Mouse (Mus musculus): ENCODE results near the gene Btnl6. TPM values are rescaled to one million over a fixed set of nuclear protein-coding genes. Genes with fewer than 3 reads are reported as not detected.

Btnl6 gene
- polyA plus RNA-seq, 1 experiment = not detected

- no peak for TF ChIP-seq POLR2A (IDR thresholded peaks at IDR 0.05; ENCODE audit: insufficient read length, low read depth)
- no peak for TF ChIP-seq USF1 (IDR thresholded peaks at IDR 0.05; ENCODE audit: low read depth)
- no peak for TF ChIP-seq CEBPB (IDR thresholded peaks at IDR 0.05; ENCODE audit: insufficient read depth, poor library complexity, severe bottlenecking)
- TF ChIP-seq MYOD1 (IDR thresholded peaks at IDR 0.05; ENCODE audit: control insufficient read depth in 1 of 3, insufficient read length in 2 of 3, low read depth in 2 of 3) = no peak
- no peak for TF ChIP-seq MYOG (IDR thresholded peaks at IDR 0.05; ENCODE audit: control insufficient read depth in 1 of 3, insufficient read depth in 1 of 3, insufficient read length in 2 of 3, low read depth in 2 of 3)
- TF ChIP-seq TCF12 (IDR thresholded peaks at IDR 0.05; ENCODE audit: insufficient read depth, poor library complexity, severe bottlenecking) = no peak
- no peak for TF ChIP-seq REST (IDR thresholded peaks at IDR 0.05; ENCODE audit: insufficient read depth, insufficient read length)
- TF ChIP-seq E2F4 (IDR thresholded peaks at IDR 0.05; ENCODE audit: insufficient read depth) = no peak
- TF ChIP-seq POLR2AphosphoS2 (IDR thresholded peaks at IDR 0.05; ENCODE audit: insufficient read length, low read depth) = no peak
- TF ChIP-seq TCF3 (IDR thresholded peaks at IDR 0.05; ENCODE audit: insufficient read length, low read depth) = no peak
- TF ChIP-seq SRF (IDR thresholded peaks at IDR 0.05; ENCODE audit: control insufficient read depth, insufficient read length, low read depth) = no peak
- TF ChIP-seq MAX (IDR thresholded peaks at IDR 0.05; ENCODE audit: low read depth) = no peak
- Histone ChIP-seq H3K27me3 (ENCODE audit: control insufficient read depth, insufficient read depth, insufficient read length) (peaks cover 9% of the 10 kb centered on the region), H3K36me3 (ENCODE audit: control insufficient read depth, insufficient read depth) (no peaks in the 10 kb centered on the region), H3K4me3 (no peak overlapping the region), H3ac (ENCODE audit: control insufficient read depth, insufficient read length) (no peak overlapping the region), H3K79me2 (ENCODE audit: control insufficient read depth, insufficient read depth) (no peaks in the 10 kb centered on the region), H3K4me2 (ENCODE audit: low read depth) (no peak overlapping the region)
These were observed 57.9 kb downstream of the Btnl6 start for GRCm38 (mm10) chr17:34459255-34459654.

Other genes with a start within 250 kb of the Btnl6 start
- not detected for gene H2-Aa, start 229.5 kb downstream of the Btnl6 start, polyA plus RNA-seq (2012; fragmentation: generic; extraction: Trizol)
- gene H2-Eb1, start 211.5 kb downstream of the Btnl6 start, polyA plus RNA-seq (2012; fragmentation: generic; extraction: Trizol) = not detected
- gene H2-Eb2, start 191.7 kb downstream of the Btnl6 start, polyA plus RNA-seq (2012; fragmentation: generic; extraction: Trizol) = not detected
- gene Btnl2, start 162.5 kb downstream of the Btnl6 start, polyA plus RNA-seq (2012; fragmentation: generic; extraction: Trizol) = not detected
- not detected for gene Btnl1, start 140.2 kb downstream of the Btnl6 start, polyA plus RNA-seq (2012; fragmentation: generic; extraction: Trizol)
- not detected for gene BC051142, start 118.5 kb downstream of the Btnl6 start, polyA plus RNA-seq (2012; fragmentation: generic; extraction: Trizol)
- not detected for gene Btnl4, start 40.0 kb downstream of the Btnl6 start, polyA plus RNA-seq (2012; fragmentation: generic; extraction: Trizol)
- gene Notch4, start 46.9 kb upstream of the Btnl6 start, polyA plus RNA-seq (2012; fragmentation: generic; extraction: Trizol) = 0.31 TPM
- 3.1 TPM for gene Gpsm3, start 72.5 kb upstream of the Btnl6 start, polyA plus RNA-seq (2012; fragmentation: generic; extraction: Trizol)
- 21.6 TPM for gene Pbx2, start 73.9 kb upstream of the Btnl6 start, polyA plus RNA-seq (2012; fragmentation: generic; extraction: Trizol)
- gene Ager, start 80.5 kb upstream of the Btnl6 start, polyA plus RNA-seq (2012; fragmentation: generic; extraction: Trizol) = 0.22 TPM
- 37.1 TPM for gene Rnf5, start 86.3 kb upstream of the Btnl6 start, polyA plus RNA-seq (2012; fragmentation: generic; extraction: Trizol)
- gene Agpat1, start 86.9 kb upstream of the Btnl6 start, polyA plus RNA-seq (2012; fragmentation: generic; extraction: Trizol) = 70.5 TPM
- gene Egfl8, start 98.6 kb upstream of the Btnl6 start, polyA plus RNA-seq (2012; fragmentation: generic; extraction: Trizol) = 0.16 TPM
- gene Ppt2, start 111.2 kb upstream of the Btnl6 start, polyA plus RNA-seq (2012; fragmentation: generic; extraction: Trizol) = 21.9 TPM
- gene Prrt1, start 112.2 kb upstream of the Btnl6 start, polyA plus RNA-seq (2012; fragmentation: generic; extraction: Trizol) = not detected
- 13.5 TPM for gene Fkbpl, start 127.4 kb upstream of the Btnl6 start, polyA plus RNA-seq (2012; fragmentation: generic; extraction: Trizol)
- 42.5 TPM for gene Atf6b, start 129.8 kb upstream of the Btnl6 start, polyA plus RNA-seq (2012; fragmentation: generic; extraction: Trizol)
- gene Tnxb, start 153.2 kb upstream of the Btnl6 start, polyA plus RNA-seq (2012; fragmentation: generic; extraction: Trizol) = under 0.01 TPM
- gene C4b, start 226.5 kb upstream of the Btnl6 start, polyA plus RNA-seq (2012; fragmentation: generic; extraction: Trizol) = not detected